16 mouse cellular contexts compared by ENCODE assay signal in genomic region chr2:25106045-25106444, GRCm38 (mm10). TPM values are rescaled to one million over a fixed set of nuclear protein-coding genes. Genes with fewer than 3 reads are reported as not detected.
DNase-seq lines count a peak whose midpoint lies in the region; ATAC-seq lines count a peak whose summit lies in the region.
"Had no signal": no experiment of that assay in that cellular context is flagged by ENCODE, and none has a peak within 500 bp of the region (broad histone marks: within the 10 kb centered on the region; RNA-seq: fewer than 3 reads in every experiment).

No protein-coding gene starts in this region.

- DNase-seq in forebrain, embryonic 10.5 days (ENCODE audit: extremely low spot score, low spot score), result no peak
- no peak for DNase-seq in lung, adult 18-20 months
- no peak for DNase-seq in testis, postnatal 10 days (ENCODE audit: low spot score)
- DNase-seq in spleen, adult 12 weeks (ENCODE audit: low spot score), result no peak
- DNase-seq: adrenal gland, postnatal 14 days; kidney, postnatal 10 days had no signal

- H3K27ac ChIP-seq in forebrain, embryonic 12.5 days, result no peak overlapping the region
- H3K27ac ChIP-seq in forebrain, embryonic 10.5 days, result no peak overlapping the region
- no peak overlapping the region for H3K27ac ChIP-seq in lung, embryonic 15.5 days
- peak overlapping the region; percentile 41; the same call in 1 of the 2 replicates for H3K27ac ChIP-seq in liver, embryonic 15.5 days (replicated peaks)
- no peak overlapping the region for H3K27ac ChIP-seq in midbrain, embryonic 15.5 days
- H3K27ac ChIP-seq: embryonic facial prominence, embryonic 15.5 days; limb, embryonic 13.5 days; midbrain, embryonic 13.5 days; neural tube, embryonic 12.5 days had no signal

- H3K9ac ChIP-seq in forebrain, embryonic 12.5 days, result 0 out of 2 replicates have a peak overlapping the region, but pooled peaks have one; percentile 4
- no peak overlapping the region for H3K9ac ChIP-seq in lung, embryonic 15.5 days
- no peak overlapping the region for H3K9ac ChIP-seq in liver, embryonic 15.5 days
- H3K9ac ChIP-seq in midbrain, embryonic 15.5 days, result no peak overlapping the region
- H3K9ac ChIP-seq: embryonic facial prominence, embryonic 15.5 days; limb, embryonic 13.5 days; midbrain, embryonic 13.5 days; neural tube, embryonic 12.5 days had no signal

- H3K36me3 ChIP-seq in forebrain, embryonic 12.5 days (replicated peaks), result no peaks in the 10 kb centered on the region
- H3K36me3 ChIP-seq in forebrain, embryonic 10.5 days (replicated peaks), result no peaks in the 10 kb centered on the region
- no peaks in the 10 kb centered on the region for H3K36me3 ChIP-seq in lung, embryonic 15.5 days
- no peaks in the 10 kb centered on the region for H3K36me3 ChIP-seq in liver, embryonic 15.5 days (replicated peaks)
- H3K36me3 ChIP-seq in midbrain, embryonic 15.5 days (replicated peaks), result no peaks in the 10 kb centered on the region
- H3K36me3 ChIP-seq: embryonic facial prominence, embryonic 15.5 days; limb, embryonic 13.5 days; midbrain, embryonic 13.5 days; neural tube, embryonic 12.5 days had no signal

- H3K9me3 ChIP-seq in forebrain, embryonic 12.5 days, result no peaks in the 10 kb centered on the region
- no peaks in the 10 kb centered on the region for H3K9me3 ChIP-seq in forebrain, embryonic 10.5 days
- H3K9me3 ChIP-seq in lung, embryonic 15.5 days, result no peaks in the 10 kb centered on the region
- no peaks in the 10 kb centered on the region for H3K9me3 ChIP-seq in liver, embryonic 15.5 days (replicated peaks)
- H3K9me3 ChIP-seq in midbrain, embryonic 15.5 days, result no peaks in the 10 kb centered on the region
- H3K9me3 ChIP-seq: embryonic facial prominence, embryonic 15.5 days; limb, embryonic 13.5 days; midbrain, embryonic 13.5 days; neural tube, embryonic 12.5 days had no signal

- no peak overlapping the region for H3K4me2 ChIP-seq in forebrain, embryonic 12.5 days
- no peak overlapping the region for H3K4me2 ChIP-seq in lung, embryonic 15.5 days
- H3K4me2 ChIP-seq in liver, embryonic 15.5 days, result no peak overlapping the region
- no peak overlapping the region for H3K4me2 ChIP-seq in midbrain, embryonic 15.5 days
- H3K4me2 ChIP-seq: embryonic facial prominence, embryonic 15.5 days; limb, embryonic 13.5 days; midbrain, embryonic 13.5 days; neural tube, embryonic 12.5 days had no signal

- no peaks in the 10 kb centered on the region for H3K27me3 ChIP-seq in forebrain, embryonic 12.5 days
- H3K27me3 ChIP-seq in forebrain, embryonic 10.5 days (ENCODE audit: poor library complexity, severe bottlenecking), result no peaks in the 10 kb centered on the region
- H3K27me3 ChIP-seq in lung, embryonic 15.5 days, result no peaks in the 10 kb centered on the region
- no peaks in the 10 kb centered on the region for H3K27me3 ChIP-seq in liver, embryonic 15.5 days
- no peaks in the 10 kb centered on the region for H3K27me3 ChIP-seq in midbrain, embryonic 15.5 days (replicated peaks)
- H3K27me3 ChIP-seq: embryonic facial prominence, embryonic 15.5 days; neural tube, embryonic 12.5 days had no signal

- no peak for ATAC-seq in forebrain, embryonic 12.5 days (ENCODE audit: low FRiP score)
- 0 out of 2 replicates have a peak, but pooled peaks have one; percentile 49 for ATAC-seq in lung, embryonic 15.5 days (ENCODE audit: borderline replicate concordance, extremely low read depth, low FRiP score, low TSS enrichment)
- peak; percentile 40; the same call in 1 of the 2 replicates for ATAC-seq in liver, embryonic 15.5 days (ENCODE audit: insufficient read depth)
- no peak for ATAC-seq in midbrain, embryonic 15.5 days (replicated peaks)
- ATAC-seq: forebrain, embryonic 16.5 days; midbrain, embryonic 13.5 days had no signal

- no peak overlapping the region for H3K4me3 ChIP-seq in forebrain, embryonic 12.5 days (replicated peaks)
- no peak overlapping the region for H3K4me3 ChIP-seq in forebrain, embryonic 10.5 days
- no peak overlapping the region for H3K4me3 ChIP-seq in lung, embryonic 15.5 days
- no peak overlapping the region for H3K4me3 ChIP-seq in liver, embryonic 15.5 days (replicated peaks)
- no peak overlapping the region for H3K4me3 ChIP-seq in midbrain, embryonic 15.5 days
- H3K4me3 ChIP-seq: embryonic facial prominence, embryonic 15.5 days; limb, embryonic 13.5 days; midbrain, embryonic 13.5 days; neural tube, embryonic 12.5 days had no signal

- WGBS in forebrain, embryonic 12.5 days, result 80% methylated on average over 3 of the region's 3 CpGs
- WGBS in forebrain, embryonic 10.5 days, result 83% methylated on average over 3 of the region's 3 CpGs
- 49% methylated on average over 3 of the region's 3 CpGs for WGBS in lung, embryonic 15.5 days
- WGBS in liver, embryonic 15.5 days (ENCODE audit: insufficient replicate concordance), result 15% methylated on average over 3 of the region's 3 CpGs
- 73% methylated on average over 3 of the region's 3 CpGs for WGBS in midbrain, embryonic 15.5 days

- 0 out of 2 replicates have a peak, but pooled peaks cover 2% of the 10 kb centered on the region for H3K4me1 ChIP-seq in forebrain, embryonic 12.5 days
- peaks cover 6% of the 10 kb centered on the region for H3K4me1 ChIP-seq in forebrain, embryonic 10.5 days
- H3K4me1 ChIP-seq in lung, embryonic 15.5 days, result peaks cover 13% of the 10 kb centered on the region; the same call in 1 of the 2 replicates
- peaks cover 32% of the 10 kb centered on the region for H3K4me1 ChIP-seq in liver, embryonic 15.5 days (replicated peaks)
- no peaks in the 10 kb centered on the region for H3K4me1 ChIP-seq in midbrain, embryonic 15.5 days
- H3K4me1 ChIP-seq: limb, embryonic 13.5 days; midbrain, embryonic 13.5 days; neural tube, embryonic 12.5 days had no signal

RNA-seq across cellular contexts. Expression of gene Noxa1, which starts 11.1 kb away (rescaled TPM):
- 0.24 TPM in 1 of 2 replicates, not detected in the other for polyA plus RNA-seq in forebrain, embryonic 12.5 days (2016; fragmentation: Nextera tagmentation; extraction: Ambion mirVana)
- 0.26 and 0.29 TPM in 2 replicates for polyA plus RNA-seq in forebrain, embryonic 10.5 days (2016; fragmentation: Nextera tagmentation; extraction: Ambion mirVana)
- 1.0 and 1.1 TPM in 2 replicates for polyA plus RNA-seq in lung, embryonic 15.5 days (2015; fragmentation: Nextera tagmentation; extraction: Ambion mirVana)
- polyA plus RNA-seq in liver, embryonic 15.5 days (2015; fragmentation: Nextera tagmentation; extraction: Ambion mirVana), result 0.94 and 0.98 TPM in 2 replicates
- not detected in 2 replicates for polyA plus RNA-seq in midbrain, embryonic 15.5 days (2015; fragmentation: Nextera tagmentation; extraction: Ambion mirVana)
- polyA plus RNA-seq: cortical plate, adult 2 months; forebrain, embryonic 16.5 days; neural tube, embryonic 12.5 days had no signal

RNA-seq across cellular contexts. Expression of gene Entpd8, which starts 25.9 kb away (rescaled TPM):
- polyA plus RNA-seq in forebrain, embryonic 12.5 days (2016; fragmentation: Nextera tagmentation; extraction: Ambion mirVana), result not detected in 2 replicates
- polyA plus RNA-seq in forebrain, embryonic 10.5 days (2016; fragmentation: Nextera tagmentation; extraction: Ambion mirVana), result not detected in 2 replicates
- polyA plus RNA-seq in lung, embryonic 15.5 days (2015; fragmentation: Nextera tagmentation; extraction: Ambion mirVana), result 0.31 and 0.52 TPM in 2 replicates
- polyA plus RNA-seq in liver, embryonic 15.5 days (2015; fragmentation: Nextera tagmentation; extraction: Ambion mirVana), result 5.3 and 6.8 TPM in 2 replicates
- polyA plus RNA-seq in midbrain, embryonic 15.5 days (2015; fragmentation: Nextera tagmentation; extraction: Ambion mirVana), result not detected in 2 replicates
- polyA plus RNA-seq: cortical plate, adult 2 months; embryonic facial prominence, embryonic 15.5 days; forebrain, embryonic 16.5 days; limb, embryonic 13.5 days; midbrain, embryonic 13.5 days; neural tube, embryonic 12.5 days had no signal

RNA-seq across cellular contexts. Expression of gene Nsmf, which starts 51.9 kb away (rescaled TPM):
- 103 and 112 TPM in 2 replicates for polyA plus RNA-seq in forebrain, embryonic 12.5 days (2016; fragmentation: Nextera tagmentation; extraction: Ambion mirVana)
- 62.7 and 64.7 TPM in 2 replicates for polyA plus RNA-seq in forebrain, embryonic 10.5 days (2016; fragmentation: Nextera tagmentation; extraction: Ambion mirVana)
- 67.3 and 71.1 TPM in 2 replicates for polyA plus RNA-seq in lung, embryonic 15.5 days (2015; fragmentation: Nextera tagmentation; extraction: Ambion mirVana)
- polyA plus RNA-seq in liver, embryonic 15.5 days (2015; fragmentation: Nextera tagmentation; extraction: Ambion mirVana), result 8.3 and 9.7 TPM in 2 replicates
- 180 and 188 TPM in 2 replicates for polyA plus RNA-seq in midbrain, embryonic 15.5 days (2015; fragmentation: Nextera tagmentation; extraction: Ambion mirVana)

Comparison
In these comparisons a context has a peak if more than half of its experiments do, and no peak if none do; other contexts are left out.
1. ATAC-seq: peak in lung, embryonic 15.5 days (single experiment) and liver, embryonic 15.5 days (single experiment); none in forebrain, embryonic 12.5 days (single experiment) and midbrain, embryonic 15.5 days (single experiment).